Mouse (Mus musculus): ENCODE data around the gene Slc22a3.

Gene Slc22a3

DNA sequence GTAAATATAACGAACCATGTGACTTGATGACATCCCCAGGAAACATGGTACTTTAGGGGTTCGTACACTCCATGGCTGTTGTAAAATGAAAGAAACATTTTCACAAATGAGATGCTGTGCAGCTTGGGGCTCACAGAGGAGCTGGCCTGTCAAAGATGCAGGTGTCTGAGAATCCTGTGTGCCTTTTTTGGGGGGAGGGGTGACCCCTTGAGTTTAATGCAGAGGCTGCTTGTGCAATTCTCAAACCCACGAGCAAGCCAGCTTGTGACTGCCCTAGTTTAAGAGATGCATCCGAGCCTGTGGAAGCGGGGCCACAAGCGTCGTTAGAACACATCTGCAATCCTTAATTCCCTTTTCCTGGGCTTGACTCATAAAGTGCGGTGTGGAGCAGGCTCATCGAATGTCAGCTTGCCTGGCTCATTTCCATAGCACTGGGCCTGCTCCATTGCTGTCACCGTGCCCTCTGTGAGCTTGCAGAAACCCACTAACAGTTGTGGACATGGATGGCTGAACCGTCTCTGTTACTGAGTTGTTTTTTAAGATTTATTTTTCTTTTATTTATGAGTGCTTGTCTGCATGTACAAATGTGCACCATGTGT is 98.1 kb downstream of the Slc22a3 start:
- DNase-seq (ENCODE audit: low spot score in 2 of 2): peak; percentile 39 to 54

DNA sequence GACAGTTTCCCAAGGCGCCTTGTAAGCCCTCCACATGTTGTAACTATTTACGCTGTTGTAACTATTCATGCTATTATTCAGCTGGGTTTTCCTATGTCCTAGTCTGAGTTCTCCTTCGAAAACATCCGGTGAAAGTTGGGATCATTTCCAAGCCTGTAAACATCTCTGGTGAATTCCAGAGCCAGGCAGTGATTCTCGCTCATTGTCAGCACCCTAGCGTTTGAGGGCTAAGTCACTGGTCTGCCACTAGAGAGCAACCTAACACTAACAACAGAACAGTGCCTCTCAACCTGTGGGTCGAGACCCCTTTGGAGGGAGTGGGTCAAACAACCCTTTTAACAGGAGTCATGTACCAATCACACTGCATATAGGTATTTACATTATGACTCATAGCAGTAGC is 104.1 kb downstream of the Slc22a3 start:
- DNase-seq (ENCODE audit: low spot score in 2 of 2): no peak

DNA sequence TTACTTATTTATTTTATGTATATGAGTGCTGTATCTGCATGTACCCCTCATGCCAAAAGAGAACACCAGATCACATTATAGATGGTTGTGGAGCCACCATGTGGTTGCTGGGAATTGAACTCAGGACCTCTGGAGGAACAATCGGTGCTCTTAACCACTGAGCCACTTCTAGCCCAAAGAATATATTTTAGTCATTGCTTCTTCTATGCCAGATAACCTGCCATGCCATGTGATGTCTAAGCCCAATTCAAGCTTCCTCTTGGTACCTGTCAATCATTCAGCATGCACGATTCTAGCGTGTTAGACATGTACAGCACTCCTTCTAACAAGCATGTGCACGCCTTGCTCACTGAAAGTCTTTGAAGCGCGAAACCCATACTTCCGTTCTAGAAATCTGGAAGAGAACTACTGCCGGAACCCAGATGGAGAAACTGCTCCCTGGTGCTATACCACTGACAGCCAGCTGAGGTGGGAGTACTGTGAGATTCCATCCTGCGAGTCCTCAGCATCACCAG is 111.3 kb downstream of the Slc22a3 start:
- DNase-seq (ENCODE audit: low spot score in 2 of 2): no peak

DNA sequence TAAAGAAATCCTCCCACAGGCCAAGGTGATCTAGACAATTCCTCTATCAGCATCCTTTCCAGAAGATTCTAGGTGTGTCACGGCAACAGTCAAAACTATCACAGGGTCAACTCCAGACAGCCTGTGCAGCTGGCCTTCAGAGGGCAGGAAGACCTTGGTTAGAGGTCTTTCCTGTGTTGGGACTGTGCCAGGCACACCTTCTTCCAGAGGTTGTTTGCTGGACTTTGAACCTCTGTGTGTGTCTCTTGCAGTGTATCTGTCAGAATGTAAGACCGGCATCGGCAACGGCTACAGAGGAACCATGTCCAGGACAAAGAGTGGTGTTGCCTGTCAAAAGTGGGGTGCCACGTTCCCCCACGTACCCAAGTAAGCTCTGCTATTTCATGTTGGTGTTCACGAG is 119.3 kb downstream of the Slc22a3 start:
- DNase-seq (ENCODE audit: low spot score in 2 of 2): no peak

DNA sequence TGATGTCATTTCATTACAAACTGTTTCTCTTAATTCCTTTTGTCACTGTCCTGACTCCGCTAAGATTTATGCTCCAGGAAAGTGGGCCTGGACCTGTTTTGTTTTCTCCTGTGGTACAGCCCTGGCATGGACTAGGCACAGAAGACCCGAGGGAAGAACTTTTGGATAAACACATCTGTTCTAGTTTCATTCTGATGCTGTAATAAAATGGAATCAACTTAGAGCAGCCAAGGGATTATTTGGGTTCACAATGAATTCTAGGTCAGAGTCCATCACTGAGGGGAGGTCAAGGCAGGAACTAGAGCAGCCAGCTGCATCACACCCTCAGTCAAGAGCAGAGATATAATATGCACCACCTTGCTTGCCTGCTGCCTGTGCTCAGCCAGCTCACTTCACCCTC is 119.7 kb downstream of the Slc22a3 start:
- DNase-seq (ENCODE audit: low spot score in 2 of 2): no peak

DNA sequence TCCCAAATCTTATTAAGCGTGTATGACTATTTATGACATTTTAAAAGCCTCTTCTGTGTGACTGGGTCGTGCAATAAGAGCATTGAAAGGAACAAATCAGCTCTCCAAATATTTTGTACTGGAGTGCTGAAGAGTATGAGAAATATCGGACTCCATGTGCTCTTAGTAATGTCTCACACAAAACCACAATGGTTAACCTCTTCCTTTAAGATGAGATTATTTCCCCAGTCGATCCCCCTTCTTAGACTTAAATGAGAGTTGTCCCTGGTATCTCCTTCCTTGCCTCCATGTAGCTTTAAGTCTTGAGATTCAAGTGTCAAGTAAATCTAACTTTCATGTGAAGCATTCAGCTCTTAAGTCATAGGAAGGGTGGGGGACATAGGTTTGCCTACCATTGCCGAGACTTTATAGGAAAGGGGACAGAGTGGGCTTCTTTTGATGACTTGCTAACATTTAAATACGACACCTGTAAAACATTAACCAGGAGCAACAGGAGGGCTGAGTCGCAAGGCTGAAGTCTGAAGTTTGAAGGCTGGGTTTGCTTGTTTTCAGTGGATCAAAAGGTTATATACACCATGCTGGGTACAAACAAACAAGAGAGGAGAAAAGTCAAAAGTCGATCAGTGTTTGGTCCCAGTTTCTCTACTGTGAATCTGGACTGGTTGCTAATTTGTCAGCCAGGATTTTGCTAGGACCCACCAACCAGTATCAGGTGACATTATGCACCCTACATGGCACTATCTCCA is 122.3 kb downstream of the Slc22a3 start:
- no peak for DNase-seq (ENCODE audit: low spot score in 2 of 2)

DNA sequence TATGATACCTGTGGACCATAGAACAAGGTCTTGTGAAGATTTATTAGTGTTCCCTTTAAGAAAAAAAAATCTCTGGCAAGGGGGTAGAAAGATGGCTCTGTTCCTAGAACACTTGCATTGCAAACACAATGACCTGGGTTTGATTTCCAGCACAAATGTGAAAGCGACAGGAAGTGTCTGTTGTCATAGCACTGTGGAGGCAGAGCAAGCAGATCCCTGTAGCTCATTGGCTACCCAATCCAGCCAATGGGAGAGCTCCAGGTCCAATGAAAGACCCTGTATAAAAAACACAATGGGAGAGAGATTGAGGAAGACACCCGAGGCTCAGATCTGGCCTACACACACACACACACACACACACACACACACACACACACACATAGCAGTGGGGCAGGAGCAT is 125.0 kb downstream of the Slc22a3 start:
- no peak for DNase-seq (ENCODE audit: low spot score in 2 of 2)

DNA sequence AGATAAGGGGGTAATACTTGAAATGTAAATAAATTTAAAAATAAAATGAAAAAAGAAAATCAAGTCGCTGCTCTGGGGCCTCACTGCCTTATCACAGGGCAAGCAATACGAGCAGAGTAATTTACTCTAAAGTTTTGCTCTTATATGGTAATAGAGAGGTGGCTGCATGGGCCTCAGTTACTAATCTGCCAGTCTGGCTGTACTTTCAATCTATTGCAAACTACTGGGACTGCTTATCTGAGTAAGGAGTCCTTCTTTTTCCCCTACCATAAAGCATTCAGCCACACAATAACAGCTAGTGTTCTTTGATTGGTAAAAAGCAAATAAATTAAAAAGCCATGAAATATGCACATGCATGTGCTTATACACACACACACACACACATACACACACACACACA is 125.9 kb downstream of the Slc22a3 start:
- no peak for DNase-seq (ENCODE audit: low spot score in 2 of 2)

DNA sequence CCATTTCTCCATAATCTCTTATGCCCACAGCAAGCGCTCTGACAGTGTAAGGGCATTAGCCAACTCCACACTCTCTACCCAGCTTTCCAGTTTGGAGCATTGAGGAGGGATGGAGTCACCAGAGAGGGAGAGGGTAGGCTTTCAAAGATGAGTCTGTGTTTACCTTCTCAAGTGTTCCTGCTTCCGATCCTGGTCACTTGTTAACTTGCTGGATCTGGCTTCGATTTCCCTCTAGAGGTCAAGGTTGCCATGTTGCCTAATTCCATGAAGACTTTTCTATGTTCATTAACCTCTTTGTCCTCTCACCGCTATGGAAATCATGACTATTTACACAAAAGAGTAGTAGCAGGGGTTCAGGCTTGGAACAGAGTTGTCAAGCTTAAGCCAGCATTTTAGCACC is 127.2 kb downstream of the Slc22a3 start:
- DNase-seq (ENCODE audit: low spot score in 2 of 2): no peak

DNA sequence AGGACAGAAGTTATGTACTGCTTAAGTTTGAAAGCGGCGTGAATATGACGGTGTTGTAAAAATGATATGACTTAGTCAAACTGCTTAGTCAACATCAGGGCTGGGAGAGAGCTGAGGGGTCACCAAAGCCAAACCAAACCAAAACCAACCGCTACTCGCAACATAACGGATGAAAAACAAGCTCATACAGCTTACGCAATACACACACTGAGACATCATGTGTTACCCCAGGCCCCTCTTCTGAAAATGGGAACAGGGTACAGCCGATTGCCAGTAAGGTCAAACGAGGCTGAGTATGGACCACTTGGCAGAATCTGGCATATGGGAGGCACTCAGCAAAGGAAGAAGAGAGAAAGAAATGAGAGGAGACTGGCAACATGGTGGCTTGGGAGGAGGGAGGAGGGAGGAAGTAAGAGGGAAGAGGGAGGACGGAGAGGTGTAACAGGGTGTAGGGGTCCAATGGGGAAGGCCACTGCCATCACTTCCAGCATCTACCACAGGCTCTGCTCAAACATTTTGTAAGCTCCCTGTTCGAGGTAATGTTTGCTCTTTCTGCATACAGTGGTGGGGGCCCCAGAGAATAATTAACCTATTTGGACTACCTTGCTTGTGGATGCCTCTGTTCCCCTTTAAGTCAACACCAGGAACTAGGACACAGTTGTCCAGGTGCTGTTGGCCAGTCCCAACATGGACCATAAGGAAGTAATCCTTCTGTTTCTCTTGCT is 129.4 kb downstream of the Slc22a3 start, which contains the start of gene Plg:
Gene Plg (plus strand): TSS at position 628 of the 725 bp plus-strand sequence.
- no peak for DNase-seq (ENCODE audit: low spot score in 2 of 2)

DNA sequence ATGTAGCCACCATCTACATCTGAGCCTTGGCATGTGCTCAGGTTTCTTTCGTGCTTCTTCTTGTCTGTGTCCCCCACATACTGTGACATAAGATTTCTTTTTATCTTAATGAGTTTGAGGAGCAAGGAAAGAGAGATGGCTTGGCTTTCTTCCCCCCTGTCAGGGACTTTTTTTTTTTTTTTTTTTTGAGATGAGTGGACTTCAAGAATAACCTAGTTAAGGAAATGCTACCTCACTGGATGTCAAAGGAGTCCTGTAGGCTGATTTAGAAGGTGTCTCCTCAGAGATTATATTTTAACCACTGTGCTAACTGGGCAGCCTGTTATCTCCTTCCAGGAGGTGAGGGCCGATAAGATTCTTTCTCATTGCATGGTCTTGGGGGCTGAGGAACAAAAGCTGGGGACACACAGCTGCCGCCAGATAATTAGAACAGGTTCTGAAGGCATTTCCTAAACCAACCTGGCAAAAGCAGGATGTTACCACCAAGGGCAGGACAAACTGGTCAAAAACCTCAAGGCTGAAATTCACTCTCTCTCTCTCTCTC is 133.8 kb downstream of the Slc22a3 start:
- no peak for DNase-seq (ENCODE audit: low spot score in 2 of 2)

DNA sequence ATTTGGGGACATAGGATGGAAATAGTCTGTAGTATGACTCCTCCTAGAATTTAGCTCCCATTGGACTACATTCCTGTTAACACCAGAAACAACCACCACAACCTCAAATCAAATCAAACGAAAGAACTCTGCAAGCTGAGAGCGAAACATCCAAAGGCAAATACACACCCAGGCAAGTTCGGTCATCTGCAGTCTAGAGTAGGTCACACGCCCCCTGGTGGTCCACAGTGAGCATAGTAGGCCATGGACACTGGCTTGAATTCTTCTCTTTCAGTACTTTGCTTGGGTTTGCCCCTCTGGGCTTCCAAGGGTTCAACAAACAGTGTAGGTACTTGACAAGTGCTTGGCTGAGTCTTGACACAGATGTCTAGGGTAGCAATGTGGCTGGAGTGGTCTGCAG is 135.5 kb downstream of the Slc22a3 start:
- peak; percentile 23 to 79 for DNase-seq (ENCODE audit: low spot score in 2 of 2)

DNA sequence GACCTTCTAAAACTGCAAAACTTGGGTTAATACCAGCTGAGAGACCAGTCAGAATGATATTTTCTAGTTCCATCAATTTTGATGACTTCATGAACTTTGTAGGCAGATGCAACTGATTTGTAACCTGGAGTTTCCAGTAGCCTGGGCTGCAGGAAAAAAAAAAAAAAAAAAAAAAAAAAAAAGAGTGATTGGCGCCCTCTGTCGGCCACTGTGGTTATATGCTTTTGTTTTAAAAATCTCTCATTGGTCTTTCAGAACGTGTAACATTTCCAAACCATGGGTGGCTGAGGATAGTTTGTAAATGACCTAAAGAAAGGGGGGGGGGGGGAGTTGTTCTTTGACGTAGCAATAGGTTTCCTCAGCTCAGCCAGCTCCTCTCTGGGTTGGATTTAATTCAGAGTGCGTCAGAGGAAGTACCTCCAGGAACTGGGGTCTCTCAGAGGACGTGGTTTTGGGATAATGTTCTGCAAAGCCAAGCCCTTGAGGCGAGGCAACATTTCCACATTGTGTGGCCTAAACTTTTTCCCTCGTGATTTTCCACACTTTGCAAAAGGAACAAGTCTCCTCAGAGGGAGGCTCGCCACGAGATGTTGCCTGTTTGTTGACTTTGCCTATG is 136.1 kb downstream of the Slc22a3 start:
- DNase-seq (ENCODE audit: low spot score in 2 of 2): peak; percentile 5 to 18

DNA sequence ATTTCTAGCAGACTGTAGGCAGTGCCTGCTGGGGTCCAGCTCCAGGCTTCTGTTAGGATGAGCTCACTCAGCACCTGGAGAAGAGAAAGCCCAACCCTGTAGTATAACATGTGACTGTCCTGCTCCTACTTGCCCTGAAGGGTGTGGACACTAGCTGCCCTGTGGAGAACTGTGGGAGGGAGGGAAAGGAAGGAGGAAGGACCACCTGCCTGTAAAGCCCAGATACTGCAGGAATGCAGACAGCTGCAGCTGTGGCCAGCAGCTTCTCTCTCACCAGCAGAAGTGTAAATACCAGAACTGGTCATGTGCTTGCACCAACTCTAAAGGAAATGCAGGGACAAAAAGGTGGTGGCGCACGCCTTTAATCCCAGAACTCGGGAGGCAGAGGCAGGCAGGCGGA is 137.2 kb downstream of the Slc22a3 start:
- DNase-seq (ENCODE audit: low spot score in 2 of 2): no peak

DNA sequence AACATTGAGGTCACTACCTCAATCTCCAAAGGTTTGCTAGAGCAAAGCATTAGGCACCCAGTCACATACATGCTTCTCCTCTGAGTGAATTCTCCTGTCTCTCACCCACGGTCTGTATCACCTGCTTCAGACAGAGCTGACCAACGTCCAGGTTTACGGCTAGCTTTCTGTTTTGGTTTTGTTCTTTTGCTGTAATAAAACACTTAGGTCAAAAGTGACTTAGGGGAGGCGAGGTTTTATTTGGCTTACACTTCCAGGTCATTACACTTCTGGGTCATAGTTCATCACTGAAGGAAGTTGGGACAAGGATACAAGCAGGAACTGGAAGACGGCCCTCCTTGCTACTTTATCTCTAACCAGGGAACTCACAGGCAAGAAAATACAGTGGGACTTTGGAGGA is 138.1 kb downstream of the Slc22a3 start:
- no peak for DNase-seq (ENCODE audit: low spot score in 2 of 2)
